Mouse (Mus musculus) lung, postnatal 4 days (tissue): Measurements from ENCODE around the gene Gm16253.
"Not testable (repeated sequence)": the region's sequence is repeated elsewhere in the genome, so short reads cannot be mapped to it uniquely, and the experiment has no call there.

ENCODE experiments used
- DNase-seq, 2 experiments: peaks; one replicate each; pipeline ENCODE4 v3.0.0; 2021

Gene Gm16253

DNA sequence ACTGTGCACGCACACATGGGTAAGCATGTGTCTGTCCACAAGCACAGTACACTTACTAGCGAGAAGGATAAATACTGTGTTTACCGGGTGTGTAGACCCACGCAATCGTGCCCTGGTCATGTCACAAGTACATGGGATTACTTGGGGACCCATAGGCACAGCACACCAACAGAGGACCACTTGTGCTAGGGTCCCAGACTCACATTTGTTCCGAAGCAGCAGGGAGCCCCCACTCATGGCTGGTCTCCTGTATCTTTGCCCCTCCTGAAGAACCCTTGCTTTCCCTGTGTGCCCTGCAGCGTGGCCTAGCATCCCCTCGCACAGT is 22.2 kb downstream of the Gm16253 start:
- no peak for DNase-seq

DNA sequence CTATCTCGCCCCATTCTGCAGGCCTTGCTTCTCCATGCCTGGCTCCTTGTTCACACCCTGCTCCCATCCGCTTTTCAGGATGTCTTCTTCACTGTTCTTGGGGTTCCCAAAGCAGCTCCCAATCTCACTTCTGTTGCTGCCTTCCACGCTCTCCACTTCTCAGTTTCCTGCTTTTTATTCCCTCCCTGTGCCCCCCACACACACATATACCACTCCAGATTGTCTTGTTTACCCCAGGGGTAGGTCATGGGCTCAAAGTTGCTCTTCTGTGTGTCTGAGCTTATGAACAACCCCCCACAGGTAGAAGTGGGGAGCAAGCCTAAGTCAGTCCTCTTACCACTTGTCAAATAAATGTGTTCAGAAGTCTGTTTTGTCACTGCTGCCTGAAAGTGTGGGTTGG is 22.6 kb downstream of the Gm16253 start:
- DNase-seq: no peak

DNA sequence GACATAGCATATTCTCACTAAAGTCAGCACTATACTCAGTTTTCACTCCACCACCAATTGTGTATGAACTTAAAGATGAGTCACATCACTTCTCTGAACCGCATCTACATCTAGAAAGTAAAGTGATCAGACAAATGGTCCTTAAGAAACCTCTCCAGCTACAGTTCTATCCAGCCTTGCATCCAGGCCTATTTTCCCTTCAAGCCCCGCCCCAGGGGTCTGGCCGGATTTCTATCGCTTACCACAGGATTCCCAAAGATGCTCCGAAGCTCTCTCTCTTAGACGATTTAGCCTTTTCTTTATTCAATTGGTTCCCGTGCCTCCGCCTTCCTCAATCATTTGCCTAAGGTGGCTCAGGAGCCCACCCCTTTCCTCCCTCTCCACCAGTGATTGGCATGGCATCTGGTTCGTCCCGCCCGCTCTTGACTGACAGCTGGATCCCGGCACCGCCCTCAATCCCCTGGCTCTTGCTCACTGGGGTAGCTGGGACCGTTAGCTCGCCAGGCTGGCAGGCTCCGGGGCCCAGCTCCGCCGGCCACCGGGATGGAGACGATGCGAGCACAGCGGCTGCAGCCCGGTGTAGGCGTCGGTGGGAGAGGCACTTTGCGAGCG is 24.0 kb downstream of the Gm16253 start, which contains the start of gene Lix1l:
TSS of gene Lix1l (plus strand) at position 511 of the 612 bp plus-strand sequence.
- DNase-seq: peak; percentile 94 to 96

DNA sequence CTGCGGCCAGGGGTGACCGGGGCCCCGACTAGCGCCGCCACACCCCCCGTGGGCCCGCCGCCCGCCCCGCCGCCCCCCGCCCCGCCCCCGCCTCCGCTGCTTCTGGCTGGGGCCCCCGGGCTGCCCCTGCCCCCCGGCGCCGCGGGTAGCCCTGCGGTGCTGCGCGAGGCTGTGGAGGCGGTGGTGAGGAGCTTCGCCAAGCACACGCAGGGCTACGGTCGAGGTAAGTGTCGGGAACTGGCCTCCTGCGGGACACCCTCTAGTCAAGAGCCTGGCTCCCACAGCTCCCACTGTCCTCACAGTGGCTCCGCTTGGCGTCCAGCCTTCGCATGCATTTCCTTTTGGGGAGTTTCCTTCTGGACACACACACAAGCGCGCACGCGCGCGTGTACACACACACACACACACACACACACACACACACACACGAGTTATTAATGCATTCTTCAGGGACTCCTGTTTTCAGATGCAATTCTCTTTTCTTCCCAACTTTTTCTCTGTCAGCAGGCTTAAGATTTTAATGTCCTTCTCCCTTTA is 24.5 kb downstream of the Gm16253 start:
- peak; percentile 79 to 90 for DNase-seq

DNA sequence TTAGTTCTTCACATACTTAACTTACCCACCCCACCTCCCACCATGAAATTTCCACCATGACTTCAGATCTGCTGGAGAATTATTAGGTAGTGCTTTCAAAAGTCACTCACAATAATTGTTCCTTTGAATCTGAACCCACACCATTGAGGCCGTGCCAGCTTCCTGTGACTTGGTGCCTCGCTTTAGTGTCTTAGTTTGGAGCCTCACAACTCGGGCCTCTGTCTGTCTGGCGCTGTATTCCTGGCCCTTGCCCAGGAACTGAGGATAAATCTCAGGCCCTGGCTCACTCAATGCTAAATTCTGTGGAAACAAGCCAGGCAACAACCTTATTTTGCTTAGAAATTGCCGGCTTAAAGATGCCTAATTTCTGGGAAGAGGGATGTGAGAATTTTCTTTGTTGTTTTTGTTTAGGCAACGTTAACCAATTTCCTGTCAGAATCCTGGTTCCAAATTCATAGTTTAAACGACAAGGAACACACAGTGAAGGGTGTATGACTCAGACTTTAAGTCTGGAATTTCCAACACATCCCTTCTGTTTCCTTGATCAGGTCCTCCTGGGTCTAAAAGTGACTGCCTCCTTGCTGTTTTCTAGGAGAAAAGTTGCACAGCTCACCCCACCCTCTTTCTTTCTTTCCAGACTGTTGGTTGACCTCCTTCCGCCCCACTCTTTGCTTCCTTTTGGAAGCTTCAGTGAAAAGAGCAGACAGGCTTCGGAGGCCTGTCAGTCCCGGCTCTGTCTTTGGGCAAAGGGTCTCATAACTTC is 25.3 kb downstream of the Gm16253 start:
- DNase-seq: peak; percentile 42 to 58

DNA sequence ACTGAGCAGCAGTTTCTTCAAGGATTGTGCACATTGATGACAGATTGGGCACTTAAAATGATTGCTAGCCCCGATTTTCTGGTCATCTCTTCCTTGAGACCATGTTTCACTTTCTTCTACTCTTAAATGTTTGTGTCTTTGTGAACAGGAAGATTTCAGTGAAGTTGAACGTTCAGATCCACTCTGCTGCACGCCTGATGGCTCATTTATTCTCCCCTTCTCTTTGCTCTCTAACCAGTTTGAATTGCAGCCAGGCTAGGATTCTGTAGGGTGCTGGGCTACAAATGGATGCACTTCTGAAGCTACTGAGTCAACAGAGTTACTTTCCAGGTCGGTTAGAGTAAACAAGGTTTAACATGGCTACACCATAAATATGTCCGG is 25.9 kb downstream of the Gm16253 start:
- no peak for DNase-seq

DNA sequence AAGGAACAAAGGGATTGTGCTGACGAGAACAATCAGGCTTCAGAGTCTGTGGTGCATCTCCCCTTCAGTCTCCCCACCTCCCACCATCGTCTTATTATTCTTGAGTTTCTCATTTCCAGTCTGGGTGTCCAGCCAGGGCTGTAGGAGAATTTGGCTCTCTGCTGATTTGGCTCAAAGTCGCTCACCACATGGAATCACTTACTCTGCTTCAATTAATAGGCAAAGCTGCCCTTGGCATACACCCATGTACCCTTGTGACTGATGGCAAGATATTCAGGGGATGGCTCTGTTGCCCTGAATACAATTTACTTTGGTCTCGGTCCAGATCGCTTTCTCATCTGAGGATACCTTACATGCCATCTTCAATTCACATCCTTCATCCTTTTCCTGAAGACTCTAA is 26.5 kb downstream of the Gm16253 start:
- DNase-seq: peak; percentile 17 to 30

DNA sequence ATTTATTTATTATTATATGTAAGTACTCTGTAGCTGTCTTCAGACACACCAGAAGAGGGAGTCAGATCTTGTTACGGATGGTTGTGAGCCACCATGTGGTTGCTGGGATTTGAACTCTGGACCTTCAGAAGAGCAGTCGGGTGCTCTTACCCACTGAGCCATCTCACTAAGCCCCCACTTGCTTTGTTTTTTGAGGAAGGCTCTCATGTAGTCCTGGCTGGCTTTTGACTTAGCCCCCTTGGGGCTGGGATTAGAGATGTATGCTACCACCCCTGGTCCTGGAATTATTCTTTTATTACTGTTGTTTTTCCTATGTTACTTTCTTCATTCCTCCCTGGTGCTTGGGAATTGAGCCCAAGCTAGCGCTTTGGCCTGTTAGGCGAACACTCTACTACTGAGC is 29.2 kb downstream of the Gm16253 start:
- DNase-seq: not testable (repeated sequence)

DNA sequence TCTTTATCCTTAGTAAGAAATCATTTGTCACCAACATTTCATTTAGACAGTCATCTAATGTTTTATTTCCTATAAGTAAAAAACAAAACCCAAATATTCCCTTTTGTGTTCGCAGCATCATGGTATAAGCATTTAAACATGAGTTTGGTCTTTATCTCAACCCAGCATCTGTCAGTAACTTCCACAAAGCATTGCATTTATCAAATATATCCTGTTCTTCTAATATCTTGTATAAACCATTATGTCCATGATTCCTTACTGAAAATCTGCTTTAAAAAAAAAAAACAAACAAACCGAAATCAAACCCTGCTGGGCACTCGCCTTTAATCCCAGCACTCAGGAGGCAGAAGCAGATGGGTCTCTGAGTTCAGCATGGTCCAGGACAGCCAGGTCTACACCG is 29.8 kb downstream of the Gm16253 start:
- no peak for DNase-seq

DNA sequence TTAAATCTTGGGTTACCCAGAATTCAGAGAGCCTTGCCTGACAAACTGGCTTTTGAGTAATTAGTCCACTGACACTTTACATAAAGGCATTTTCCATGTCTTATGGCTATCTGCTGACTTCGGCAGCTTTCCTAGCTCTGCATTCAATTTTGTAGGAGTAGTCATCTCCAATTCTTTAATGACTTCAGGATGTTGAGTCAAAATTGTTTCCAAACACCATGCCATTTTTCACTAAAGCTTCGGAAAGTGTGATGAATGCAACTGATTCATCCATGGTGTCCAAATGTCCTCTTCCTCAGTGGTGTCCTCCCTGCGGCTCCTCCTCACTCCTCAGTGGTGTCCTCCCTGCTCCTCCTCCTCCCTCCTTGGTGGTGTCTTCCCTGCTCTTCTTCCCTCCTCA is 41.2 kb downstream of the Gm16253 start:
- DNase-seq: no peak

DNA sequence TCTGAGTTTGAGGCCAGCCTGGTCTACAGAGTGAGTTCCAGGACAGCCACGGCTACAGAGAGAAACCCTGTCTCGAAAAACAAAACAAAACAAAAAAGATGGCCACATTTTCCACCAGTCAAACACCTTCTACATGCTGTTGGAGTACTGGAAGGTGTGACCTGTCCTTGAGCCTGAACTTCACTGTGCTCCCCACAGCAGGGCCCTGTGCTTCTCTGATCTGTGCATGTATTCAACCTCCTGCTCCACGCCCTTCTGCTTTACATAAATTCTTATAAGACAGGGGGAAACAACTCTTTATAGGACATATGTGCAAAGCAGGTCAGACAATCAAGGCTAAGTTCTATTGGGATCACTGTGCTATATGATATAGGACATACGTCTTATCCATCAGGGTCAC is 46.4 kb downstream of the Gm16253 start:
- DNase-seq: no peak

DNA sequence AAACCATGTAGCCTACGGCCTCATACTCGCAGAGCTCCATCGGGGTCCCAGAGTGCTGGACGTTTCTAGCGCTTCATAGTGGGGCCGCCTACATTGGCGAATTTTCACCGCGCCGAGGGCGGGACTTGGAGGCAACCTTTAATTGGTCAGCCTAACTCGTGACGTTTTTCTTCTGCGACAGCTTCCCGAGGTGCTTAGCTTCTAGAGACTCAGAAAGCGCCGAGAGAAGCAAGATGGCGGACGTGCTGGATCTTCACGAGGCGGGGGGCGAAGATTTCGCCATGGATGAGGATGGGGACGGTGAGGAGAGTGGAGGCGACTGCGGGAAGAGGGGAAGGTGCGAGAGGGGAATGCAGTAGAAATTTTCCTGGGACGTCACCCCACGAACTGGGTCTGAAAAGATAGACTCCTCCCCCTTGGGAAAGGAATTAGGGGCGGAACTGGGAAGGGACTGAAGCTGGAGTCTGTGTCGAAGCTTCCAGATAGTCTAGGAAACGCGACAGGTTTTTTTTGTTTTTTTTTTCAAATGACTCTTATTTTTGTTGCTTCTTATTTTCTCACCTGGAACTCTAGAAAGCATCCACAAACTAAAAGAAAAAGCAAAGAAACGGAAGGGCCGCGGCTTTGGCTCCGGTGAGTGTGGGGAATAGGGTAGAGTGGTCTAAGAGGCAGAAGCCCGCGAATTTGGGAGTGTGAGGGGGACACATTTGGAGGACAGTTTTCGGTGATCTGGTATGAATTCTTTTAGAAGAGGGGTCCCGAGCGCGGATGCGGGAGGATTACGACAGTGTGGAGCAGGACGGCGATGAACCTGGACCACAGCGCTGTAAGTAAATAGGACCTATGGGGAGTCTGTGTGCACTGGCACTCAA is 53.2 kb downstream of the Gm16253 start, which contains the start of gene Rbm8a:
TSS of gene Rbm8a (plus strand) at position 205 of the 872 bp plus-strand sequence.
- DNase-seq: peak; percentile 96
